Mouse (Mus musculus): ENCODE data around the gene Tulp3.
"Not testable (repeated sequence)": the region's sequence is repeated elsewhere in the genome, so short reads cannot be mapped to it uniquely, and the experiment has no call there.

Gene Tulp3

GRCm38 (mm10) chr6:128355726-128356416, at the start of gene Tulp3:
Gene Tulp3, minus strand, starts transcription at chr6:128355851.
- peak; percentile 70 for DNase-seq (ENCODE audit: low read depth, low spot score)

GRCm38 (mm10) chr6:128404708-128405107, 49.1 kb upstream of the Tulp3 start:
- DNase-seq (ENCODE audit: low read depth, low spot score) = no peak

- DNase-seq (ENCODE audit: low read depth, low spot score) = no peak
Observed at GRCm38 (mm10) chr6:128399421-128400185, 44.0 kb upstream of the Tulp3 start.

- no peak for DNase-seq (ENCODE audit: low read depth, low spot score)
Observed at GRCm38 (mm10) chr6:128398996-128399395, 43.3 kb upstream of the Tulp3 start, which contains the start of gene Nrip2. Gene Nrip2, plus strand, starts transcription at chr6:128399296.

GRCm38 (mm10) chr6:128397574-128398261, 42.1 kb upstream of the Tulp3 start:
- no peak for DNase-seq (ENCODE audit: low read depth, low spot score)

GRCm38 (mm10) chr6:128390683-128391082, 35.0 kb upstream of the Tulp3 start:
- DNase-seq (ENCODE audit: low read depth, low spot score) = no peak

- no peak for DNase-seq (ENCODE audit: low read depth, low spot score)
Observed at GRCm38 (mm10) chr6:128389185-128389584, 33.5 kb upstream of the Tulp3 start.

- no peak for DNase-seq (ENCODE audit: low read depth, low spot score)
Observed at GRCm38 (mm10) chr6:128385026-128385425, 29.4 kb upstream of the Tulp3 start.

- DNase-seq (ENCODE audit: low read depth, low spot score) = no peak
Observed at GRCm38 (mm10) chr6:128383752-128384151, 28.1 kb upstream of the Tulp3 start.

GRCm38 (mm10) chr6:128381254-128381653, 25.6 kb upstream of the Tulp3 start:
- no peak for DNase-seq (ENCODE audit: low read depth, low spot score)

- DNase-seq (ENCODE audit: low read depth, low spot score) = not testable (repeated sequence)
Observed at GRCm38 (mm10) chr6:128380594-128381167, 25.0 kb upstream of the Tulp3 start.

GRCm38 (mm10) chr6:128379636-128380035, 24.0 kb upstream of the Tulp3 start:
- DNase-seq (ENCODE audit: low read depth, low spot score) = no peak

GRCm38 (mm10) chr6:128376371-128377085, 20.9 kb upstream of the Tulp3 start:
- DNase-seq (ENCODE audit: low read depth, low spot score) = no peak

- no peak for DNase-seq (ENCODE audit: low read depth, low spot score)
Observed at GRCm38 (mm10) chr6:128375192-128375591, 19.5 kb upstream of the Tulp3 start, which contains the start of the genes Tex52 and Gm44596. Gene Tex52, plus strand, starts transcription at chr6:128375456. Gene Gm44596, plus strand, starts transcription at chr6:128375503.

- no peak for DNase-seq (ENCODE audit: low read depth, low spot score)
Observed at GRCm38 (mm10) chr6:128370040-128370439, 14.4 kb upstream of the Tulp3 start.

GRCm38 (mm10) chr6:128366466-128366865, 10.8 kb upstream of the Tulp3 start:
- no peak for DNase-seq (ENCODE audit: low read depth, low spot score)

- no peak for DNase-seq (ENCODE audit: low read depth, low spot score)
Observed at GRCm38 (mm10) chr6:128364721-128365120, 9.1 kb upstream of the Tulp3 start.

GRCm38 (mm10) chr6:128363007-128363825, 7.6 kb upstream of the Tulp3 start:
- DNase-seq (ENCODE audit: low read depth, low spot score) = no peak

- DNase-seq (ENCODE audit: low read depth, low spot score) = no peak
Observed at GRCm38 (mm10) chr6:128362381-128363006, 6.8 kb upstream of the Tulp3 start, which contains the start of the genes Rhno1 and Foxm1. Gene Rhno1, minus strand, starts transcription at chr6:128362911. Gene Foxm1, plus strand, starts transcription at chr6:128362967.

GRCm38 (mm10) chr6:128361901-128362300, 6.2 kb upstream of the Tulp3 start:
- no peak for DNase-seq (ENCODE audit: low read depth, low spot score)

Data from retina, adult 2 months (tissue).